Comparison of ENCODE assay signal across 17 mouse cellular contexts in genomic region chr4:64324391-64324790, GRCm38 (mm10).
"Had no signal": no experiment of that assay in that cellular context is flagged by ENCODE, and none has a peak within 500 bp of the region (broad histone marks: within the 10 kb centered on the region; RNA-seq: fewer than 3 reads in every experiment).

No protein-coding gene starts in this region.

- DNase-seq: kidney, postnatal 10 days; kidney, postnatal 4 days; liver; liver, embryonic 13.5 days; liver, postnatal 0 days; lung, postnatal 4 days; retina, postnatal 1 day; right cerebral cortex, postnatal 4 days; spleen, adult 18-20 months; thymus, adult 2 months; thymus, postnatal 25 days had no signal

- H3K9me3 ChIP-seq: liver, embryonic 13.5 days; midbrain, embryonic 15.5 days; neural tube, embryonic 13.5 days; stomach, embryonic 15.5 days had no signal

- H3K4me1 ChIP-seq: limb, embryonic 12.5 days; liver, embryonic 13.5 days; midbrain, embryonic 15.5 days; neural tube, embryonic 13.5 days; stomach, embryonic 15.5 days had no signal

- H3K4me2 ChIP-seq: limb, embryonic 12.5 days; liver, embryonic 13.5 days; midbrain, embryonic 11.5 days; midbrain, embryonic 15.5 days; neural tube, embryonic 13.5 days; stomach, embryonic 15.5 days had no signal

- H3K27ac ChIP-seq: layer of hippocampus, adult 2 months; limb, embryonic 12.5 days; liver, embryonic 13.5 days; midbrain, embryonic 15.5 days; neural tube, embryonic 13.5 days; stomach, embryonic 15.5 days had no signal

- H3K27me3 ChIP-seq: limb, embryonic 12.5 days; liver, embryonic 13.5 days; midbrain, embryonic 15.5 days; neural tube, embryonic 13.5 days; stomach, embryonic 15.5 days had no signal

- H3K9ac ChIP-seq: limb, embryonic 12.5 days; liver, embryonic 13.5 days; liver, postnatal 0 days; midbrain, embryonic 15.5 days; neural tube, embryonic 13.5 days; stomach, embryonic 15.5 days had no signal

- ATAC-seq: liver, postnatal 0 days; midbrain, embryonic 15.5 days had no signal

- H3K4me3 ChIP-seq: layer of hippocampus, adult 2 months; limb, embryonic 12.5 days; liver, embryonic 13.5 days; midbrain, embryonic 15.5 days; neural tube, embryonic 13.5 days; stomach, embryonic 15.5 days had no signal

- H3K36me3 ChIP-seq: limb, embryonic 12.5 days; liver, embryonic 13.5 days; midbrain, embryonic 15.5 days; neural tube, embryonic 13.5 days; stomach, embryonic 15.5 days had no signal
